Mouse (Mus musculus): ENCODE measurements around the gene D230025D16Rik. TPM values are rescaled to one million over a fixed set of nuclear protein-coding genes. Genes with fewer than 3 reads are reported as not detected.
"Not testable (repeated sequence)": the region's sequence is repeated elsewhere in the genome, so short reads cannot be mapped to it uniquely, and the experiment has no call there.

The D230025D16Rik gene
- 19.1 and 21.5 TPM in 2 replicates for polyA plus RNA-seq (2015; fragmentation: Nextera tagmentation; extraction: Ambion mirVana)

DNA sequence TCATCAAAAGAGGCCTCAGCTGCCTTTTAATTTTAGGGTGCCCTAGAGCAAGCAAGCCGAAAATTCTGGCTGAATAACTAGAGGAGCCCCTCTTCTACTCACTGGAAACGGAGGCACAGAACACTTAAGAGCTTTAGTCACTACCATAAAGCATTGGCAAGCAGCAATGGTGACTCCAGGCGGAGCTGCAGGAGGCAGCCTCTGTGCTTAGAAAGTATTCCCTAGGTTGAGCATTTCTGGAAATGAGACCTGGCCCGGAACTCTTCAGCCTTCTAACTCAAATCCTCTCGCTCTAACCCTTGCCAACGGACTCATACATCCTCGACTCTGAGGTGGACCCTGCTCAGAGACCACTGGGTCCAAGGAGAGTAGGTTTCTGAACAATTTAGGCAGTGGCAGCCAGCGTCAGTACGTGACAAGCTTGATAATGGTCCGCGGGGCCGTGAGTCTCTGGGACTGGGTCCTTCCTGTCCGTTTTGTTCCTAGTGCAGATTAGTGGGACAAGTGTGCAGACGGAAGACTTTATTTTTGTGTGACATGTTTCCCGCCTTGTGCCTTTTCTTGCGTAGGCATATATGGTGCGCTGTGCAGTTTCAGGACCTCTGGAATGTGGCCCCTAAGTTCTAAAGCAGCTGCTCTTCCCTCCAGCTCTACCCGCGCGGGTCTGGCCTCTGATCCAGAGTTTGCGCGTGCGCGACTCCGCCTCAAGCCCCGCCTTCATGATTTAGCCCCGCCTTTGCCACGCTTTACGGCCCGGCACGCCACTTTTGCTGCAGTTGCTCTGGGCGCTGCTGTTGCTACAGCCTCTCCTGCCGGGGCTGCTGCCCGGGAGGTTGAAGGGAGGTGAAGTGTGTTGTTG, at the start of gene D230025D16Rik:
Gene D230025D16Rik, plus strand, starts transcription at position 733 of the 859 bp plus-strand sequence.
- 2% methylated on average over 34 of the region's 34 CpGs for WGBS

GRCm38 (mm10) chr8:105175287-105175686, 49.7 kb upstream of the D230025D16Rik start:
- H3K27me3 ChIP-seq (ENCODE audit: control insufficient read depth, insufficient read depth, low read length); H3K4me3 ChIP-seq (ENCODE audit: low read depth, low read length); H3K4me2 ChIP-seq (replicated peaks; ENCODE audit: low read depth); ATAC-seq (ENCODE audit: low FRiP score, low TSS enrichment); DNase-seq (ENCODE audit: low spot score); H3K9ac ChIP-seq (ENCODE audit: low read length); H3K27ac ChIP-seq (replicated peaks); H3K36me3 ChIP-seq (ENCODE audit: control insufficient read depth, insufficient read depth, low read length); H3K9me3 ChIP-seq (ENCODE audit: control insufficient read depth, low read length); H3K4me1 ChIP-seq (replicated peaks; ENCODE audit: control insufficient read depth, insufficient read depth): not testable (repeated sequence)
- WGBS: 98% methylated on average over 3 of the region's 3 CpGs

More for the DNA sequence above, at the start of gene D230025D16Rik:
- H3K27ac ChIP-seq (replicated peaks): peak within 1 kb of the TSS; percentile 95
- peaks cover 5% of the 10 kb centered on the region for H3K4me1 ChIP-seq (replicated peaks; ENCODE audit: control insufficient read depth, insufficient read depth)
- no peaks in the 10 kb centered on the region for H3K27me3 ChIP-seq (ENCODE audit: control insufficient read depth, insufficient read depth, low read length)
- ATAC-seq (ENCODE audit: low FRiP score, low TSS enrichment): peak; percentile 93
- peak; percentile 98 for DNase-seq (ENCODE audit: low spot score)
- peak; percentile 16; the same call in 1 of the 2 replicates for TF ChIP-seq CTCF (IDR thresholded peaks at IDR 0.05; ENCODE audit: low read depth)
- TF ChIP-seq EP300 (optimal IDR thresholded peaks at IDR 0.05): no peak
- no peaks in the 10 kb centered on the region for H3K36me3 ChIP-seq (ENCODE audit: control insufficient read depth, insufficient read depth, low read length)
- H3K9ac ChIP-seq (ENCODE audit: low read length): peak within 1 kb of the TSS; percentile 86
- H3K4me3 ChIP-seq (ENCODE audit: low read depth, low read length): peak within 1 kb of the TSS; percentile 90
- H3K9me3 ChIP-seq (ENCODE audit: control insufficient read depth, low read length): no peaks in the 10 kb centered on the region
- peak within 1 kb of the TSS; percentile 84 for H3K4me2 ChIP-seq (replicated peaks; ENCODE audit: low read depth)

GRCm38 (mm10) chr8:105178211-105178800, 46.6 kb upstream of the D230025D16Rik start:
- Histone ChIP-seq H3K9ac (ENCODE audit: low read length) (no peak overlapping the region), H3K36me3 (ENCODE audit: control insufficient read depth, insufficient read depth, low read length) (no peaks in the 10 kb centered on the region), H3K4me2 (replicated peaks; ENCODE audit: low read depth) (no peak overlapping the region), H3K4me1 (replicated peaks; ENCODE audit: control insufficient read depth, insufficient read depth) (no peaks in the 10 kb centered on the region), H3K27me3 (ENCODE audit: control insufficient read depth, insufficient read depth, low read length) (no peaks in the 10 kb centered on the region), H3K27ac (replicated peaks) (no peak overlapping the region), H3K4me3 (ENCODE audit: low read depth, low read length) (no peak overlapping the region), H3K9me3 (ENCODE audit: control insufficient read depth, low read length) (no peaks in the 10 kb centered on the region)
- TF ChIP-seq CTCF (IDR thresholded peaks at IDR 0.05; ENCODE audit: low read depth) (no peak), EP300 (optimal IDR thresholded peaks at IDR 0.05) (no peak)
- DNase-seq (ENCODE audit: low spot score) (no peak), ATAC-seq (ENCODE audit: low FRiP score, low TSS enrichment) (no peak)
- 80% methylated on average over 6 of the region's 6 CpGs for WGBS

GRCm38 (mm10) chr8:105182201-105182600, 42.7 kb upstream of the D230025D16Rik start:
- TF ChIP-seq EP300 (optimal IDR thresholded peaks at IDR 0.05): no peak
- no peak for TF ChIP-seq CTCF (IDR thresholded peaks at IDR 0.05; ENCODE audit: low read depth)
- Histone ChIP-seq H3K4me1 (replicated peaks; ENCODE audit: control insufficient read depth, insufficient read depth) (no peaks in the 10 kb centered on the region), H3K9me3 (ENCODE audit: control insufficient read depth, low read length) (no peaks in the 10 kb centered on the region), H3K27me3 (ENCODE audit: control insufficient read depth, insufficient read depth, low read length) (no peaks in the 10 kb centered on the region), H3K9ac (ENCODE audit: low read length) (no peak overlapping the region), H3K36me3 (ENCODE audit: control insufficient read depth, insufficient read depth, low read length) (no peaks in the 10 kb centered on the region), H3K4me2 (replicated peaks; ENCODE audit: low read depth) (no peak overlapping the region), H3K27ac (replicated peaks) (no peak overlapping the region), H3K4me3 (ENCODE audit: low read depth, low read length) (no peak overlapping the region)
- 57% methylated on average over 1 of the region's 1 CpGs for WGBS
- ATAC-seq (ENCODE audit: low FRiP score, low TSS enrichment) (peak; percentile 49; the same call in 1 of the 2 replicates), DNase-seq (ENCODE audit: low spot score) (no peak)

DNA sequence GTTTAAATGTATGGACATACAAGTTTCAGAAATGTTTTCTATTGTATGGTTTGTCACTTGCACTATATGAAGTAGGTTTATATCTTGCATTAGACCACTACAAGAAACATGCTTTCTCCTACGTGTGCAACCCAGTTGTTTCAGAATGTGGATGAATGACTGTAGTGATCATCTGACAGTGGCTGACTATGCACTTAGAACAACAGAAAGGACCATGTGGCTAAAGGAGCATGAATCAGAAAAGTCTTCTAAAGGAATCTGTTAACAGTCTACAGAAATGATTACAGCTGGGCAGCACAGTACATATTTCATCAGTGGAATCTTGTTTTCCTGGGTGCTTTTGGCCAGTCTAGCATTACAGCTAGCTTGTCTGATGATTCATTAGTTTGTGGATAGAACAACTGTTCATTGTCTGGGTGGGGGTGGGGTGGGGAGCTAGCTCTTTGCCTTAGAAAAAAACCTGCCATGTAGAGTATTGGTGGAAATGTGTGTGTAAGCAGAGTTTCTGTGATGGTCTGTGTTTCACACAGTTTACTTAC, 38.4 kb upstream of the D230025D16Rik start:
- Histone ChIP-seq H3K4me3 (ENCODE audit: low read depth, low read length) (no peak overlapping the region), H3K9ac (ENCODE audit: low read length) (no peak overlapping the region), H3K36me3 (ENCODE audit: control insufficient read depth, insufficient read depth, low read length) (no peaks in the 10 kb centered on the region; the same call in 1 of the 2 replicates), H3K4me2 (replicated peaks; ENCODE audit: low read depth) (no peak overlapping the region), H3K27me3 (ENCODE audit: control insufficient read depth, insufficient read depth, low read length) (no peaks in the 10 kb centered on the region), H3K9me3 (ENCODE audit: control insufficient read depth, low read length) (no peaks in the 10 kb centered on the region), H3K27ac (replicated peaks) (no peak overlapping the region), H3K4me1 (replicated peaks; ENCODE audit: control insufficient read depth, insufficient read depth) (no peaks in the 10 kb centered on the region)
- ATAC-seq (ENCODE audit: low FRiP score, low TSS enrichment): peak; percentile 82
- peak; percentile 20 for DNase-seq (ENCODE audit: low spot score)
- WGBS: 41% methylated on average over 1 of the region's 1 CpGs
- no peak for TF ChIP-seq CTCF (IDR thresholded peaks at IDR 0.05; ENCODE audit: low read depth)
- no peak for TF ChIP-seq EP300 (optimal IDR thresholded peaks at IDR 0.05)

Measured in stomach, postnatal 0 days (tissue).